Mouse (Mus musculus) urinary bladder, postnatal 0 days (tissue): ENCODE data around the gene Nrn1. TPM values are rescaled to one million over a fixed set of nuclear protein-coding genes. Genes with fewer than 3 reads are reported as not detected.

Experiments used
- polyA plus RNA-seq: library from polyadenylated mRNA; unstranded; fragments of >200 nt; fragmentation: Nextera tagmentation; extraction: Ambion mirVana; gene quantifications from 2 replicates; pipeline ENCODE4 v1.2.1, GENCODE M21; 2015

Gene Nrn1
- 6.0 and 7.9 TPM in 2 replicates for polyA plus RNA-seq

GRCm38 (mm10) chr13:36734731-36735571 lies at the start of gene Nrn1:
Gene Nrn1, minus strand, starts transcription at chr13:36735131.

